Mouse (Mus musculus) layer of hippocampus, postnatal 36 days (tissue): ENCODE data around the gene Plek. TPM values are rescaled to one million over a fixed set of nuclear protein-coding genes. Genes with fewer than 3 reads are reported as not detected.

Experiments used
- DNase-seq, 2 experiments: peaks; one replicate each; pipeline ENCODE4 v3.0.0; 2022
- total RNA-seq, 2 experiments: library from RNA; stranded (reverse); gene quantifications; 2 replicates each; pipeline ENCODE4 v1.2.3; 2021

Plek gene
- total RNA-seq, 2 experiments from 2014 or later = 4.7 to 5.7 TPM

GRCm38 (mm10) chr11:16950226-16950975 is 101.8 kb downstream of the Plek start:
- DNase-seq = no peak

DNA sequence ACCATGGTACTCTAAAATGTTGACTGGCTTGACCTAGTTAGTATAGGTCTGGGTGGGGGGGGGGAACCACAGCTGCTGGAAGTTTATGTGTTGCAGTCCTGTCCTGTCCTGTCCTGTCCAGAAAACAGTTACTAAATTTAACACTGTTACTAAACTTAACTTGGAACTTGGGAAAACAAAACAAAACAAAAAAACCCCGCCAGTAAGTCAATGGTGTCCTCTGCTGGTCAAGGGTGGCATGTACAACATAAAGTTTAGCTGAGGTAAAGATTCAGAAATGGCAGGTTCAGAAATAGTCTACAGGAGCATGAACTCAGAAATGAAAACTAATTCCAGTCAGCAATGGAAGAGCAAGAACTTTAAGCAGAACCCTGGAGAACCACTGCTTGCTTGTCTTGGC is 103.4 kb downstream of the Plek start:
- DNase-seq = no peak

DNA sequence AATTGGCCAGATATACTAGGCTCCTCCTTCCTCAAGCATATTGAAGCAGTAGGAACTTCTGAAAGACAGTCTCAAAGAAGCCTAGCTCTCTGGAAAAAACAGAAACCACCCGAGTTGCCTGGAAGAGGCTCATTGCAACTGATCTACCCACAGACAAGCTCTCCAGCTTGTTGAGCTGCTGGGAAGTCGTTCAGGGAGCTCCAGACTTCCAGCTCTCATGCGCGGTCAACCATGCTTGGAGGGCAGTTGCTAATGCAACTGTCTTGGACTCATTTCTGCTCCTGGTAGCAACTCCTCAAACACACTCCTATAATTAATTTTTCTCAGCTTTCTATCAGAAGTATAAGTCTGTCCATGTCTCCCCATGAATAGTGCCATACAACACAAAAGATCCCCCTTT is 109.2 kb downstream of the Plek start:
- no peak for DNase-seq

GRCm38 (mm10) chr11:16941973-16942452 is 110.2 kb downstream of the Plek start:
- DNase-seq = no peak

- DNase-seq = peak; percentile 10 to 15
These were observed 110.9 kb downstream of the Plek start for GRCm38 (mm10) chr11:16941103-16941793.

DNA sequence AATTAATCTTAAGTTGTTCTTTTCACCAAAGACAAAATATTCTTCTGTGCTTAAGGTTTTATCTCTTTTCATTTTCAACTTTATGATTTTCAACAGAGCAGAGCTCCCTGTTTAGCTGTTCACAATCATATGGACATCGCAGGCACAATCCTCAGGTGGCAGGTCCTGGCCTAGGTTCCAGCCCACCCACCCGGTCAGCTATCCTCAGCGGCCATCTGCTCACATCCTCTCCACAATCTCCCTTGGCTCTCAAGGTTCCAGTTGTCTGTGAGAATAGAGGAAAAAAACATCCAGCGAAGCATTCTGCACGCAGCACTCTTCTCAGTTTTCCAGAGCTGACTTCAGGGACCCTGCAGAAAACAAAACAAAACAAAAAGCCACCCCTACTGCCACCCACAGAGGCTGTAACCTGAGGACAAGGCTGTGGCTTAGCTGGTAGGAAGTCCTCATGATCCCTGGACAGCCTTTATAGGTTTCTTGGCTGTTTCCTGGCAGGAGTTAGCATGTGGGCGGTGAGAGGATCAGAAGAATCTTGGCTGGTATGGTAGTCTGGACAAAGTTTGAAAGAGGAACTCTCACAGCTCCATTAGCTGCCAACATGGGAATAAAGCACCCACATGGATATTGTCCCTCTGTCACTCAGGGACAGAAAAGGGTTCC is 116.5 kb downstream of the Plek start:
- DNase-seq = no peak

DNA sequence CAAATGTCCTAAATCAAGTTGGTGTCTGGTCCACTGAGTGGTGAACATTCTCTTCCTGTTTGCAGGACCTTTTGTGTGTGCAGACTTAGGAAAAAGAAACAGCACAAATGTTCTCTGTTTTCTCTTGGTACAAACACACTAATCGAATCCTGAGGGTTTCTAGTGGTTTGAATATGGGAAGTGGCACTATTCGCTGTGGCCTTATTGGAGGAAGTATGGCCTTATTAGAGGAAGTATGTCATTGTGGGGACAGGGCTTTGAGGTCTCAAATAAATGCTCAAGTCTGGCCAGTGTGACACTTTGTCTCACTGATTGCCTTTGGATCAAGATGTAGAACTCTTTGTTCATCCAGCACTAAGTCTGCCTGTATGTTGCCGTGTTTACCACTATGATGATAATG is 120.0 kb downstream of the Plek start:
- DNase-seq = no peak

Other genes starting within 250 kb of the Plek start
- gene Fbxo48, start 101.0 kb downstream of the Plek start, total RNA-seq = 1 to 10 TPM; 1.0 to 1.7 TPM
- 100 to 1,000 TPM; 117 to 126 TPM for gene Cnrip1, start 795 bp downstream of the Plek start, total RNA-seq
- gene Ppp3r1, start 106.9 kb upstream of the Plek start, total RNA-seq = 1,000 to 10,000 TPM in 1 of 2 experiments, 100 to 1,000 TPM in 1; 907 to 1,012 TPM
- gene Wdr92, start 129.7 kb upstream of the Plek start, total RNA-seq = 10 to 100 TPM in 1 of 2 experiments, 1 to 10 TPM in 1; 9.0 to 11.4 TPM
- gene Pno1, start 159.2 kb upstream of the Plek start, total RNA-seq = 10 to 100 TPM; 26.6 to 30.3 TPM
- 10 to 100 TPM; 49.3 to 49.8 TPM for gene C1d, start 205.2 kb upstream of the Plek start, total RNA-seq